Mouse (Mus musculus) C2C12 (cell line): ENCODE measurements around the gene Erp44.

Experiments used
- CEBPB ChIP-seq: IDR thresholded peaks from one replicate; pipeline ENCODE4 v1.6.1; 2011; ENCODE audit warnings: low read depth, mild to moderate bottlenecking, control low read depth, moderate library complexity
- CTCF ChIP-seq: IDR thresholded peaks from one replicate; pipeline ENCODE4 v1.5.1; 2011; ENCODE audit not compliant: control insufficient read depth, insufficient read depth, insufficient read length
- MAX ChIP-seq: IDR thresholded peaks from one replicate; pipeline ENCODE4 v1.6.1; 2011; ENCODE audit warnings: mild to moderate bottlenecking, control low read depth
- MYOD1 ChIP-seq: IDR thresholded peaks from one replicate; pipeline ENCODE4 v1.6.1; 2011; ENCODE audit warnings: low read depth; ENCODE audit not compliant: control insufficient read depth, insufficient read length
- USF1 ChIP-seq: IDR thresholded peaks from one replicate; pipeline ENCODE4 v1.6.1; 2011; ENCODE audit warnings: low read depth, mild to moderate bottlenecking, control low read depth, moderate library complexity

- TF ChIP-seq USF1 (no peak), CTCF (no peak), MYOD1 (no peak), MAX (no peak), CEBPB (no peak)
Observed at GRCm38 (mm10) chr4:48182115-48182806, 97.1 kb downstream of the Erp44 start.
